Mouse (Mus musculus) forebrain, postnatal 0 days (tissue): ENCODE data around the gene OR5BS1P. TPM values are rescaled to one million over a fixed set of nuclear protein-coding genes. Genes with fewer than 3 reads are reported as not detected.

Experiments
- ATAC-seq: fragments of 200-750 bp; cut with Nextera tagmentation; 2 replicates; pipeline ENCODE4 v1.8.0; 2017; ENCODE audit warnings: mild to moderate bottlenecking, moderate library complexity
- DNase-seq: peaks from one replicate; pipeline ENCODE4 v3.0.0-alpha.2; 2015
- H3K27ac ChIP-seq: fragments of 300-500 bp; sonication (generic); 2 replicates; pipeline ENCODE4 v1.5.1; 2014; ENCODE audit warnings: low read depth, mild to moderate bottlenecking, antibody characterized with exemption, low read length, moderate library complexity, mixed read lengths
- H3K27me3 ChIP-seq: fragments of 300-500 bp; sonication (generic); 2 replicates; pipeline ENCODE4 v1.6.1; 2014; ENCODE audit warnings: mild to moderate bottlenecking, low read length, mixed read lengths; ENCODE audit not compliant: insufficient read depth
- H3K36me3 ChIP-seq: fragments of 300-500 bp; sonication (generic); 2 replicates; pipeline ENCODE4 v1.6.1; 2014; ENCODE audit warnings: mild to moderate bottlenecking, moderate library complexity; ENCODE audit not compliant: insufficient read depth
- H3K4me1 ChIP-seq: fragments of 300-500 bp; sonication (generic); 2 replicates; pipeline ENCODE4 v1.6.1; 2014; ENCODE audit warnings: antibody characterized with exemption; ENCODE audit not compliant: insufficient read depth
- H3K4me2 ChIP-seq: fragments of 300-500 bp; sonication (generic); 2 replicates; pipeline ENCODE4 v1.6.1; 2014; ENCODE audit warnings: low read depth, mild to moderate bottlenecking, moderate library complexity
- H3K4me3 ChIP-seq: fragments of 300-500 bp; sonication (generic); 2 replicates; pipeline ENCODE4 v1.5.1; 2014; ENCODE audit warnings: low read depth, low read length, mixed read lengths
- H3K9ac ChIP-seq: fragments of 300-500 bp; sonication (generic); 2 replicates; pipeline ENCODE4 v1.6.1; 2014; ENCODE audit warnings: mild to moderate bottlenecking
- H3K9me3 ChIP-seq: fragments of 300-500 bp; sonication (generic); 2 replicates; pipeline ENCODE4 v1.6.1; 2016; ENCODE audit warnings: low read length
- CTCF ChIP-seq: sonication (generic); IDR thresholded peaks from 2 replicates; pipeline ENCODE4 v1.5.1; 2016; ENCODE audit warnings: antibody characterized with exemption, control low read depth, low read depth
- WGBS: fragments of 180-500 bp; shearing (Covaris S2); extraction: QIAGEN DNeasy Blood & Tissue Kit; methylation state at CpG from one replicate; pipeline ENCODE4 v1.1.7; 2014; 5-methylcytosine and 5-hydroxymethylcytosine counted together
- microRNA-seq, 2 experiments: library from miRNA; unstranded; fragments of <30 nt; microRNA quantifications; one replicate each; pipeline ENCODE4; 2016
- polyA plus RNA-seq: library from polyadenylated mRNA; unstranded; fragments of >200 nt; fragmentation: Nextera tagmentation; extraction: Ambion mirVana; gene quantifications from 2 replicates; pipeline ENCODE4 v1.2.1, GENCODE M21; 2015
- total RNA-seq: library from RNA; depleted of rRNA; stranded (reverse); fragments of >200 nt; gene quantifications from 2 replicates; pipeline ENCODE4 v1.2.3, GENCODE M21; 2014; rRNA removed

The OR5BS1P gene
- total and polyA plus RNA-seq, 2 experiments from 2014 or later, result not detected

- ATAC-seq (no peak), DNase-seq (no peak)
- no peaks in the 10 kb centered on the region for H3K9me3 ChIP-seq
- no peak overlapping the region for H3K27ac ChIP-seq
- H3K4me3 ChIP-seq, result no peak overlapping the region
- 87% methylated on average over 5 of the region's 5 CpGs for WGBS
- H3K27me3 ChIP-seq, result no peaks in the 10 kb centered on the region
- H3K4me1 ChIP-seq, result 0 out of 2 replicates have a peak, but pooled peaks cover 3% of the 10 kb centered on the region
- peaks cover 50% of the 10 kb centered on the region for H3K36me3 ChIP-seq
- no peak overlapping the region for H3K9ac ChIP-seq
- H3K4me2 ChIP-seq, result no peak overlapping the region
- TF ChIP-seq CTCF, result no peak
These were observed 58.4 kb downstream of the OR5BS1P start for GRCm38 (mm10) chr15:98528066-98528563.

Small RNA genes lying within 50 kb of the gene (microRNA-seq; reads per million reads assigned to microRNA genes)
- gene Mir1291, result 0.49 to 1.5 reads per million in 2 experiments

Other genes starting within 250 kb of the OR5BS1P start
- 0.08 and 0.29 TPM in 2 replicates for gene Gm44579, start 248.9 kb upstream of the OR5BS1P start, total RNA-seq
- gene Gm44579, start 248.9 kb upstream of the OR5BS1P start, polyA plus RNA-seq, result 0.15 TPM in 1 of 2 replicates, not detected in the other
- 0.15 and 0.24 TPM in 2 replicates for gene Olfr287, start 248.8 kb upstream of the OR5BS1P start, total RNA-seq
- 0.25 and 0.45 TPM in 2 replicates for gene Olfr287, start 248.8 kb upstream of the OR5BS1P start, polyA plus RNA-seq
- not detected in 2 replicates for gene Olfr286, start 235.4 kb upstream of the OR5BS1P start, total RNA-seq
- not detected in 2 replicates for gene Olfr286, start 235.4 kb upstream of the OR5BS1P start, polyA plus RNA-seq
- not detected in 2 replicates for gene H1fnt, start 212.6 kb upstream of the OR5BS1P start, total RNA-seq
- not detected in 2 replicates for gene H1fnt, start 212.6 kb upstream of the OR5BS1P start, polyA plus RNA-seq
- gene Zfp641, start 173.7 kb upstream of the OR5BS1P start, total RNA-seq, result 11.4 and 14.8 TPM in 2 replicates
- 3.8 and 6.6 TPM in 2 replicates for gene Zfp641, start 173.7 kb upstream of the OR5BS1P start, polyA plus RNA-seq
- not detected in 2 replicates for gene Olfr285, start 152.5 kb upstream of the OR5BS1P start, total RNA-seq
- not detected in 2 replicates for gene Olfr285, start 152.5 kb upstream of the OR5BS1P start, polyA plus RNA-seq
- 0.81 TPM in 1 of 2 replicates, not detected in the other for gene Olfr284, start 128.9 kb upstream of the OR5BS1P start, total RNA-seq
- gene Olfr284, start 128.9 kb upstream of the OR5BS1P start, polyA plus RNA-seq, result not detected in 2 replicates
- gene Olfr283, start 89.0 kb upstream of the OR5BS1P start, total RNA-seq, result not detected in 2 replicates
- not detected in 2 replicates for gene Olfr283, start 89.0 kb upstream of the OR5BS1P start, polyA plus RNA-seq
- not detected in 2 replicates for gene Olfr282, start 38.7 kb upstream of the OR5BS1P start, total RNA-seq
- not detected in 2 replicates for gene Olfr282, start 38.7 kb upstream of the OR5BS1P start, polyA plus RNA-seq
- gene Olfr281, start 17.3 kb upstream of the OR5BS1P start, total RNA-seq, result not detected in 2 replicates
- not detected in 2 replicates for gene Olfr281, start 17.3 kb upstream of the OR5BS1P start, polyA plus RNA-seq
- not detected in 2 replicates for gene Lalba, start 12.8 kb downstream of the OR5BS1P start, total RNA-seq
- not detected in 2 replicates for gene Lalba, start 12.8 kb downstream of the OR5BS1P start, polyA plus RNA-seq
- gene Olfr279, start 22.5 kb downstream of the OR5BS1P start, total RNA-seq, result not detected in 2 replicates
- gene Olfr279, start 22.5 kb downstream of the OR5BS1P start, polyA plus RNA-seq, result not detected in 2 replicates
- 69.9 and 74.1 TPM in 2 replicates for gene Kansl2, start 64.4 kb downstream of the OR5BS1P start, total RNA-seq
- 109 and 110 TPM in 2 replicates for gene Kansl2, start 64.4 kb downstream of the OR5BS1P start, polyA plus RNA-seq
- gene Ccnt1, start 101.0 kb downstream of the OR5BS1P start, total RNA-seq, result 51.1 and 52.0 TPM in 2 replicates
- 35.5 and 47.0 TPM in 2 replicates for gene Ccnt1, start 101.0 kb downstream of the OR5BS1P start, polyA plus RNA-seq
- not detected in 2 replicates for gene 4930415O20Rik, start 101.1 kb downstream of the OR5BS1P start, total RNA-seq
- 0.51 TPM in 1 of 2 replicates, not detected in the other for gene 4930415O20Rik, start 101.1 kb downstream of the OR5BS1P start, polyA plus RNA-seq
- gene Adcy6, start 140.2 kb downstream of the OR5BS1P start, total RNA-seq, result 39.2 and 42.3 TPM in 2 replicates
- gene Adcy6, start 140.2 kb downstream of the OR5BS1P start, polyA plus RNA-seq, result 1.9 and 5.4 TPM in 2 replicates
- 191 and 201 TPM in 2 replicates for gene Cacnb3, start 160.9 kb downstream of the OR5BS1P start, total RNA-seq
- gene Cacnb3, start 160.9 kb downstream of the OR5BS1P start, polyA plus RNA-seq, result 133 and 139 TPM in 2 replicates
- 54.9 and 70.6 TPM in 2 replicates for gene Ddx23, start 193.0 kb downstream of the OR5BS1P start, total RNA-seq
- 11.9 and 13.8 TPM in 2 replicates for gene Ddx23, start 193.0 kb downstream of the OR5BS1P start, polyA plus RNA-seq
- gene Rnd1, start 207.6 kb downstream of the OR5BS1P start, total RNA-seq, result 34.1 and 56.6 TPM in 2 replicates
- 20.9 and 24.1 TPM in 2 replicates for gene Rnd1, start 207.6 kb downstream of the OR5BS1P start, polyA plus RNA-seq
- gene Ccdc65, start 238.3 kb downstream of the OR5BS1P start, total RNA-seq, result 6.1 and 8.2 TPM in 2 replicates
- gene Ccdc65, start 238.3 kb downstream of the OR5BS1P start, polyA plus RNA-seq, result 5.6 and 10.5 TPM in 2 replicates